Mouse (Mus musculus): ENCODE results near the gene Smpd4. TPM values are rescaled to one million over a fixed set of nuclear protein-coding genes. Genes with fewer than 3 reads are reported as not detected.

The Smpd4 gene
- polyA plus RNA-seq, 1 experiment from 2014 or later = 22.8 TPM

- Histone ChIP-seq H3K36me3 (ENCODE audit: control insufficient read depth, insufficient read depth) (peaks cover 35% of the 10 kb centered on the region), H3K9ac (ENCODE audit: low read length) (no peak overlapping the region), H3K4me3 (ENCODE audit: low read length) (no peak overlapping the region), H3K4me2 (ENCODE audit: low read depth, low read length) (no peak overlapping the region), H3K27ac (ENCODE audit: low read length) (no peak overlapping the region), H3K9me3 (replicated peaks; ENCODE audit: control insufficient read depth, low read length) (no peaks in the 10 kb centered on the region), H3K4me1 (ENCODE audit: control insufficient read depth, insufficient read depth, low read length) (peaks cover 19% of the 10 kb centered on the region), H3K27me3 (ENCODE audit: control insufficient read depth, insufficient read depth, low read length) (no peaks in the 10 kb centered on the region)
- ATAC-seq (replicated peaks; ENCODE audit: extremely low read depth, insufficient read depth, low FRiP score) = no peak
- 90% methylated on average over 4 of the region's 4 CpGs for WGBS
Measured at GRCm38 (mm10) chr16:17654188-17654795, 35.1 kb downstream of the Smpd4 start.

- WGBS = 39% methylated on average over 5 of the region's 5 CpGs
- H3K9ac ChIP-seq (ENCODE audit: low read length) = no peak overlapping the region
- peaks cover 19% of the 10 kb centered on the region for H3K4me1 ChIP-seq (ENCODE audit: control insufficient read depth, insufficient read depth, low read length)
- ATAC-seq (replicated peaks; ENCODE audit: extremely low read depth, insufficient read depth, low FRiP score) = peak; percentile 38; the same call in 1 of the 2 replicates
- H3K27ac ChIP-seq (ENCODE audit: low read length) = peak overlapping the region; percentile 39; the same call in 1 of the 2 replicates
- peaks cover 34% of the 10 kb centered on the region for H3K36me3 ChIP-seq (ENCODE audit: control insufficient read depth, insufficient read depth)
- H3K27me3 ChIP-seq (ENCODE audit: control insufficient read depth, insufficient read depth, low read length) = no peaks in the 10 kb centered on the region
- H3K4me3 ChIP-seq (ENCODE audit: low read length) = no peak overlapping the region
- H3K4me2 ChIP-seq (ENCODE audit: low read depth, low read length) = no peak overlapping the region
- H3K9me3 ChIP-seq (replicated peaks; ENCODE audit: control insufficient read depth, low read length) = no peaks in the 10 kb centered on the region
Measured at GRCm38 (mm10) chr16:17656212-17656871, 37.2 kb downstream of the Smpd4 start.

DNA sequence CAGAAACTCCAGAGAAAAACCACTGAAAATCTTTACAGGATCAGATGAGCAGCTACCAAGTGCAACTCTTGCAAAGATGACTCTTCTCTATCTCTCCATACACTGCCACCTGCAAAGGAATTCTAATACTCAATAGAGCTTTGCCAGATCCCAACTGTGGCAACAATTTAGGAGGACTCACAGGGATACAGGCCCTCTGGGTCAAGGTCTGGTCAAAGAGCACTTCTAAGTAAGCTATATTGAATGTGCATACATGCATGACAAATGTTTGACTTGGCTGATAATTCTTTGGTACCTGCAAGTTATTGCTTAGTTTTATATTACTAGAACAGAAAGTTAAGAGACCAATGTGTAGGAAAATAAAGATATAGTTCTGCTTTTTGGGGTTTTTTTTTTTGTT lies 46.4 kb downstream of the Smpd4 start:
- no peak overlapping the region for H3K27ac ChIP-seq (ENCODE audit: low read length)
- ATAC-seq (replicated peaks; ENCODE audit: extremely low read depth, insufficient read depth, low FRiP score) = no peak
- H3K9ac ChIP-seq (ENCODE audit: low read length) = no peak overlapping the region
- peaks cover 17% of the 10 kb centered on the region for H3K36me3 ChIP-seq (ENCODE audit: control insufficient read depth, insufficient read depth)
- no peaks in the 10 kb centered on the region for H3K4me1 ChIP-seq (ENCODE audit: control insufficient read depth, insufficient read depth, low read length)
- no peak overlapping the region for H3K4me3 ChIP-seq (ENCODE audit: low read length)
- H3K27me3 ChIP-seq (ENCODE audit: control insufficient read depth, insufficient read depth, low read length) = no peaks in the 10 kb centered on the region
- H3K9me3 ChIP-seq (replicated peaks; ENCODE audit: control insufficient read depth, low read length) = no peaks in the 10 kb centered on the region
- H3K4me2 ChIP-seq (ENCODE audit: low read depth, low read length) = no peak overlapping the region

DNA sequence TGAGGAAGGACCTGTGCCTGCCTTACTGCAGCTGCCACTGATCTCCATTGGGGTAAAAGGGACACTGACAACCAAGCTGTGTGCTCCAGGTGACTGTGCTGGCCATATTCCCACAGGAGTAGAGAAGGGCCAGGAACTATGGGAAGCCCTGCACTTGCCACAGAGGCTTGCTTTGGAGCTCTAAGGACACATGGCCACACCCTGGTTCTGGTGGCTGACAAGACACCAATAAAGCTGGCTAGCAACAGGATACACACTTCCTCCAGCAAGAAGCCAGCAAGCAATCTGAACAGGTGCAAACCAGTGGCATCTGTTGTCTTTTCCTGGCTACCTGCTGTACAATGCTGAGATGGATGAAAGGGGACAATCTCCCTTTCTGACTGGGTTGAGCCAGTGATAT lies 50.7 kb downstream of the Smpd4 start:
- no peaks in the 10 kb centered on the region for H3K4me1 ChIP-seq (ENCODE audit: control insufficient read depth, insufficient read depth, low read length)
- H3K27me3 ChIP-seq (ENCODE audit: control insufficient read depth, insufficient read depth, low read length) = no peaks in the 10 kb centered on the region
- H3K4me3 ChIP-seq (ENCODE audit: low read length) = no peak overlapping the region
- no peak for ATAC-seq (replicated peaks; ENCODE audit: extremely low read depth, insufficient read depth, low FRiP score)
- no peak overlapping the region for H3K4me2 ChIP-seq (ENCODE audit: low read depth, low read length)
- no peak overlapping the region for H3K9ac ChIP-seq (ENCODE audit: low read length)
- H3K9me3 ChIP-seq (replicated peaks; ENCODE audit: control insufficient read depth, low read length) = no peaks in the 10 kb centered on the region
- H3K27ac ChIP-seq (ENCODE audit: low read length) = no peak overlapping the region
- H3K36me3 ChIP-seq (ENCODE audit: control insufficient read depth, insufficient read depth) = peaks cover 35% of the 10 kb centered on the region

Other genes starting within 250 kb of the Smpd4 start
- gene Snap29, start 213.4 kb upstream of the Smpd4 start, polyA plus RNA-seq (2015; fragmentation: Nextera tagmentation; extraction: Ambion mirVana) = 11.6 and 12.9 TPM in 2 replicates
- gene Pi4ka, start 213.0 kb upstream of the Smpd4 start, polyA plus RNA-seq (2015; fragmentation: Nextera tagmentation; extraction: Ambion mirVana) = 30.8 and 31.7 TPM in 2 replicates
- gene Crkl, start 167.4 kb upstream of the Smpd4 start, polyA plus RNA-seq (2015; fragmentation: Nextera tagmentation; extraction: Ambion mirVana) = 43.2 and 52.2 TPM in 2 replicates
- gene Aifm3, start 129.7 kb upstream of the Smpd4 start, polyA plus RNA-seq (2015; fragmentation: Nextera tagmentation; extraction: Ambion mirVana) = 1.5 TPM in 2 replicates
- 51.8 and 59.2 TPM in 2 replicates for gene Lztr1, start 110.7 kb upstream of the Smpd4 start, polyA plus RNA-seq (2015; fragmentation: Nextera tagmentation; extraction: Ambion mirVana)
- 37.2 and 38.6 TPM in 2 replicates for gene Thap7, start 88.2 kb upstream of the Smpd4 start, polyA plus RNA-seq (2015; fragmentation: Nextera tagmentation; extraction: Ambion mirVana)
- gene Lrrc74b, start 58.1 kb upstream of the Smpd4 start, polyA plus RNA-seq (2015; fragmentation: Nextera tagmentation; extraction: Ambion mirVana) = 0.58 and 0.60 TPM in 2 replicates
- gene P2rx6, start 57.5 kb upstream of the Smpd4 start, polyA plus RNA-seq (2015; fragmentation: Nextera tagmentation; extraction: Ambion mirVana) = 0.58 and 0.61 TPM in 2 replicates
- gene Slc7a4, start 36.1 kb upstream of the Smpd4 start, polyA plus RNA-seq (2015; fragmentation: Nextera tagmentation; extraction: Ambion mirVana) = 10.5 and 12.3 TPM in 2 replicates
- 3.4 and 4.3 TPM in 2 replicates for gene Ccdc74a, start 27.1 kb downstream of the Smpd4 start, polyA plus RNA-seq (2015; fragmentation: Nextera tagmentation; extraction: Ambion mirVana)
- 32.3 and 35.9 TPM in 2 replicates for gene Med15, start 113.5 kb downstream of the Smpd4 start, polyA plus RNA-seq (2015; fragmentation: Nextera tagmentation; extraction: Ambion mirVana)
- 36.4 and 39.6 TPM in 2 replicates for gene Klhl22, start 140.3 kb downstream of the Smpd4 start, polyA plus RNA-seq (2015; fragmentation: Nextera tagmentation; extraction: Ambion mirVana)
- gene Scarf2, start 177.9 kb downstream of the Smpd4 start, polyA plus RNA-seq (2015; fragmentation: Nextera tagmentation; extraction: Ambion mirVana) = 4.3 and 5.5 TPM in 2 replicates
- not detected in 2 replicates for gene B830017H08Rik, start 213.8 kb downstream of the Smpd4 start, polyA plus RNA-seq (2015; fragmentation: Nextera tagmentation; extraction: Ambion mirVana)
- 2.0 and 2.6 TPM in 2 replicates for gene Car15, start 219.0 kb downstream of the Smpd4 start, polyA plus RNA-seq (2015; fragmentation: Nextera tagmentation; extraction: Ambion mirVana)